22 mouse cellular contexts compared by ENCODE assay signal in genomic region chr19:3269279-3269678, GRCm38 (mm10). TPM values are rescaled to one million over a fixed set of nuclear protein-coding genes. Genes with fewer than 3 reads are reported as not detected.
DNase-seq lines count a peak whose midpoint lies in the region; TF ChIP-seq lines count a peak whose summit lies in the region.
"Had no signal": no experiment of that assay in that cellular context is flagged by ENCODE, and none has a peak within 500 bp of the region (broad histone marks: within the 10 kb centered on the region; RNA-seq: fewer than 3 reads in every experiment).

No protein-coding gene starts in this region.

- H3K27ac ChIP-seq in left cerebral cortex, adult 2 months, result no peak overlapping the region
- H3K27ac ChIP-seq: embryonic facial prominence, embryonic 13.5 days; forebrain, embryonic 10.5 days; hindbrain, embryonic 14.5 days; limb, embryonic 13.5 days; liver, embryonic 15.5 days; lung, embryonic 15.5 days; midbrain, embryonic 10.5 days; neural tube, embryonic 12.5 days had no signal

- intact Hi-C loops in heart, postnatal 14 days (cut with DNase I), result no loop called here
- intact Hi-C loops in left cerebral cortex, adult 2 months (cut with DNase I), result no loop called here

- TF ChIP-seq CTCF in left cerebral cortex, adult 2 months (IDR thresholded peaks at IDR 0.05), result no peak

- H3K4me3 ChIP-seq in left cerebral cortex, adult 2 months, result no peak overlapping the region
- H3K4me3 ChIP-seq: embryonic facial prominence, embryonic 13.5 days; forebrain, embryonic 10.5 days; limb, embryonic 13.5 days; liver, embryonic 15.5 days; lung, embryonic 15.5 days; midbrain, embryonic 10.5 days; neural tube, embryonic 12.5 days had no signal

- peak; percentile 81 for DNase-seq in heart, adult 11 months
- no peak for DNase-seq in heart, postnatal 14 days
- DNase-seq in left cerebral cortex, adult 2 months (ENCODE audit: extremely low spot score in 1 of 2, low spot score in 2 of 2), result peak; percentile 4 to 5
- DNase-seq in left cerebral cortex, adult 9 months (ENCODE audit: low spot score in 2 of 2), result no peak
- DNase-seq in urinary bladder, postnatal 10 days (ENCODE audit: low spot score), result peak; percentile 5
- no peak for DNase-seq in urinary bladder, adult 18-20 months (ENCODE audit: low spot score in 2 of 2)
- no peak for DNase-seq in neural tube, embryonic 10.5 days (ENCODE audit: extremely low spot score, low spot score)
- DNase-seq: adrenal gland, postnatal 10 days; cerebellum, adult 8-10 months; embryo, embryonic 11 days; gastrocnemius, postnatal 14 days; kidney, adult 2 months; kidney, postnatal 4 days; thymus, postnatal 4 days had no signal

RNA-seq across cellular contexts. Expression of gene Mrpl21, which starts 13.4 kb away (rescaled TPM):
- total RNA-seq in heart, postnatal 14 days (2021), result 10 to 100 TPM; 77.3 to 80.9 TPM
- 10 to 100 TPM; 51.3 to 52.0 TPM for total RNA-seq in left cerebral cortex, adult 2 months (2021)

RNA-seq across cellular contexts. Expression of gene Ighmbp2, which starts 13.5 kb away (rescaled TPM):
- 1 to 10 TPM; 2.9 to 3.8 TPM for total RNA-seq in heart, postnatal 14 days (2021)
- 10 to 100 TPM in 1 of 2 experiments, 1 to 10 TPM in 1; 9.4 to 11.0 TPM for total RNA-seq in left cerebral cortex, adult 2 months (2021)

RNA-seq across cellular contexts. Expression of gene Cpt1a, which starts 52.9 kb away (rescaled TPM):
- 10 to 100 TPM; 80.3 to 87.5 TPM for total RNA-seq in heart, postnatal 14 days (2021)
- 10 to 100 TPM; 20.6 to 27.8 TPM for total RNA-seq in left cerebral cortex, adult 2 months (2021)

Comparison
In these comparisons a context has a peak if more than half of its experiments do, and no peak if none do; other contexts are left out.
1. DNase-seq: peak in heart, adult 11 months (single experiment), left cerebral cortex, adult 2 months (2 of 2) and urinary bladder, postnatal 10 days (single experiment); none in heart, postnatal 14 days (0 of 2), left cerebral cortex, adult 9 months (0 of 2), urinary bladder, adult 18-20 months (0 of 2) and neural tube, embryonic 10.5 days (single experiment).